Mouse (Mus musculus) megakaryocyte-erythroid progenitor cell, adult 5 weeks (primary cell): ENCODE measurements around the gene Rnf6. TPM values are rescaled to one million over a fixed set of nuclear protein-coding genes. Genes with fewer than 3 reads are reported as not detected.

Experiments
- polyA plus RNA-seq: library from polyadenylated mRNA; stranded (reverse); fragments of >175 nt; gene quantifications from 2 replicates; pipeline ENCODE4 v1.2.3, GENCODE M21; 2012

Gene Rnf6
- polyA plus RNA-seq: 14.8 and 15.9 TPM in 2 replicates

GRCm38 (mm10) chr5:146220879-146221714 is at the start of gene Rnf6:
Gene Rnf6 (minus strand): TSS chr5:146221555.

GRCm38 (mm10) chr5:146230864-146231654 is 9.7 kb upstream of the Rnf6 start, which contains the start of gene Cdk8:
Gene Cdk8 (plus strand): TSS chr5:146231230.

DNA sequence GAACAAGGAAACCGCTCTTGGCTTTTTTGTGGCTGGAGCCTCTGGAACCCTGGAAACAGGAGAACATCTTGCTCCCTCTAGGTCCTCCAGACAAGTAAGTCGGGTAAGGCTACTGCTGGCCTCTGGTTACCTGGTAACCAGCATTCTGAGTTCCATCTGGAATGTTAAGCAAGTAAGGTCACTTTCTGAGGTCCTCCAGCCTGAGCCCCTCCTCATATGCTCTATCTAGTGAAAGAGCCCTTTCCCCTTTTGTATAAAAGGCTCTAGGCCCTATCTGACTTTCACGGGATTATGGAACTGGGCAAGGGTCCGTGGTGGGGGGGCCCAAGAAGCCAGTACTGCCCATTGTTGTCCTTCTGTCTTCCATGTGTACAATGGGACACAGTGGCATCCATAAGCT is 36.2 kb downstream of the Rnf6 start, which contains the start of gene 1700001J03Rik:
TSS of gene 1700001J03Rik (minus strand) at position 101 of the 400 bp plus-strand sequence.

GRCm38 (mm10) chr5:146170621-146171020 is 50.7 kb downstream of the Rnf6 start, which contains the start of gene Gm6309:
Gene Gm6309 (minus strand): TSS chr5:146170721.

DNA sequence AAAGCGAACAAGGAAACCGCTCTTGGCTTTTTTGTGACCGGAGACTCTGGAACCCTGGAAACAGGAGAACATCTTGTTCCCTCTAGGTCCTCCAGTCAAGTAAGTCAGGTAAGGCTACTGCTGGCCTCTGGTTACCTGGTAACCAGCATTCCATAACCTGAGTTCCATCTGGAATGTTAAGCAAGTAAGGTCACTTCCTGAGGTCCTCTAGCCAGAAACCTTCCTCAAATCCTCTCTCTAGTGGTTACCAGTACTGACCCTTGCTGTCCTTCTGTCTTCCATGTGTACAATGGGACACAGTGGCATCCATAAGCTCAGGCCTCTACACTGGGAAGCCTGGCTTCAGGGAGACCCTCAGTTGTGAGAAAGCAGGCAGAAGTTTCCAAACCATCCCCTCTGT is 60.9 kb downstream of the Rnf6 start, which contains the start of gene Gm5565:
TSS of gene Gm5565 (minus strand) at position 101 of the 400 bp plus-strand sequence.

Other genes starting within 250 kb of the Rnf6 start
- not detected in 2 replicates for gene Cyp3a25, start 211.9 kb downstream of the Rnf6 start, polyA plus RNA-seq
- not detected in 2 replicates for gene Cyp3a59, start 142.3 kb downstream of the Rnf6 start, polyA plus RNA-seq
- gene Gm5565, start 61.0 kb downstream of the Rnf6 start, polyA plus RNA-seq: not detected in 2 replicates
- not detected in 2 replicates for gene Gm6309, start 50.8 kb downstream of the Rnf6 start, polyA plus RNA-seq
- gene 1700001J03Rik, start 36.3 kb downstream of the Rnf6 start, polyA plus RNA-seq: not detected in 2 replicates
- 19.2 and 20.2 TPM in 2 replicates for gene Cdk8, start 9.7 kb upstream of the Rnf6 start, polyA plus RNA-seq
- 0.01 and 0.02 TPM in 2 replicates for gene Wasf3, start 163.4 kb upstream of the Rnf6 start, polyA plus RNA-seq